Mouse (Mus musculus) midbrain, embryonic 10.5 days (tissue): ENCODE data around the gene Nr1i3. TPM values are rescaled to one million over a fixed set of nuclear protein-coding genes. Genes with fewer than 3 reads are reported as not detected.

ENCODE experiments used
- DNase-seq: peaks from one replicate; pipeline ENCODE4 v3.0.0-alpha.2; 2017; ENCODE audit warnings: low spot score
- H3K27ac ChIP-seq: fragments of 300-500 bp; sonication (generic); replicated peaks from 2 replicates; pipeline ENCODE4 v1.5.1; 2016; ENCODE audit warnings: mild to moderate bottlenecking
- H3K27me3 ChIP-seq: fragments of 300-500 bp; sonication (generic); 2 replicates; pipeline ENCODE4 v1.6.1; 2016; ENCODE audit warnings: low read depth, mild to moderate bottlenecking; ENCODE audit not compliant: poor library complexity, severe bottlenecking
- H3K36me3 ChIP-seq: fragments of 300-500 bp; sonication (generic); 2 replicates; pipeline ENCODE4 v1.6.1; 2016; ENCODE audit warnings: mild to moderate bottlenecking, moderate library complexity
- H3K4me1 ChIP-seq: fragments of 300-500 bp; sonication (generic); 2 replicates; pipeline ENCODE4 v1.6.1; 2016
- H3K4me3 ChIP-seq: fragments of 300-500 bp; sonication (generic); 2 replicates; pipeline ENCODE4 v1.5.1; 2016; ENCODE audit warnings: mild to moderate bottlenecking, moderate library complexity
- H3K9me3 ChIP-seq: fragments of 300-500 bp; sonication (generic); replicated peaks from 2 replicates; pipeline ENCODE4 v1.6.1; 2016; ENCODE audit warnings: mild to moderate bottlenecking
- WGBS: fragments of 180-500 bp; shearing (Covaris S2); methylation state at CpG from one replicate; pipeline ENCODE4 v1.1.7; 2016; 5-methylcytosine and 5-hydroxymethylcytosine counted together
- polyA plus RNA-seq: library from polyadenylated mRNA; unstranded; fragments of >200 nt; fragmentation: Nextera tagmentation; extraction: Ambion mirVana; gene quantifications from 2 replicates; pipeline ENCODE4 v1.2.1, GENCODE M21; 2016

Nr1i3 gene
- polyA plus RNA-seq, 1 experiment from 2014 or later: 0.28 TPM

- no peaks in the 10 kb centered on the region for H3K9me3 ChIP-seq
- WGBS: 87% methylated on average over 5 of the region's 5 CpGs
- H3K27ac ChIP-seq: no peak within 1 kb of the TSS
These were observed 11.1 kb downstream of the Nr1i3 start, which contains the start of gene Apoa2 for GRCm38 (mm10) chr1:171224857-171225256. TSS of gene Apoa2 (plus strand) at chr1:171225054.

GRCm38 (mm10) chr1:171226780-171227179 lies 13.0 kb downstream of the Nr1i3 start:
- Histone ChIP-seq H3K4me1 (peaks cover 38% of the 10 kb centered on the region), H3K4me3 (no peak overlapping the region), H3K27ac (no peak overlapping the region), H3K27me3 (no peaks in the 10 kb centered on the region), H3K36me3 (no peaks in the 10 kb centered on the region), H3K9me3 (no peaks in the 10 kb centered on the region)
- DNase-seq: no peak
- WGBS: 46% methylated on average over 4 of the region's 4 CpGs

More at GRCm38 (mm10) chr1:171224857-171225256, 11.1 kb downstream of the Nr1i3 start, which contains the start of gene Apoa2:
- DNase-seq: no peak
- Histone ChIP-seq H3K4me3 (no peak within 1 kb of the TSS), H3K27me3 (no peaks in the 10 kb centered on the region), H3K4me1 (peaks cover 35% of the 10 kb centered on the region), H3K36me3 (peaks cover 8% of the 10 kb centered on the region)

DNA sequence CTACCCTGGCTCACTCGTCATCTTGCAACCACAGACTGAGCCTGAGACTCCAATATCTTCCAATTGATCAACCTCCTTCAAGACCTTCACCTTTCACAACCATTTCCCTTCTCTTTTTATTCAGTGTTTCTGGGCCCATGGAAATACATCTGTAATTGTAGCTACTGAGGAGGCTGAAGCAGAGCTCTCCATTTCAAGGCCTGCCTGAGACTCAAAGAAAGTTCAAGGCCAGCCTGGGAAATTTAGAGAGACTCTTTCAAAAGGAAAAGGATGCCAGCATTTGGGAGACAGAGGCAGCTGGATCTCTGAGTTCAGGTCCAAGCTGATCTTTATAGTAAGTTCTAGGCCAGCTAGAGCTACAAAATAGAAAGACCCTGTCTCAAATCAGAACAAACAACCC lies 14.1 kb downstream of the Nr1i3 start:
- H3K4me1 ChIP-seq: peaks cover 33% of the 10 kb centered on the region
- DNase-seq: no peak
- H3K9me3 ChIP-seq: no peaks in the 10 kb centered on the region
- H3K36me3 ChIP-seq: no peaks in the 10 kb centered on the region
- no peaks in the 10 kb centered on the region for H3K27me3 ChIP-seq
- no peak overlapping the region for H3K4me3 ChIP-seq
- 85% methylated on average over 1 of the region's 1 CpGs for WGBS
- no peak overlapping the region for H3K27ac ChIP-seq

DNA sequence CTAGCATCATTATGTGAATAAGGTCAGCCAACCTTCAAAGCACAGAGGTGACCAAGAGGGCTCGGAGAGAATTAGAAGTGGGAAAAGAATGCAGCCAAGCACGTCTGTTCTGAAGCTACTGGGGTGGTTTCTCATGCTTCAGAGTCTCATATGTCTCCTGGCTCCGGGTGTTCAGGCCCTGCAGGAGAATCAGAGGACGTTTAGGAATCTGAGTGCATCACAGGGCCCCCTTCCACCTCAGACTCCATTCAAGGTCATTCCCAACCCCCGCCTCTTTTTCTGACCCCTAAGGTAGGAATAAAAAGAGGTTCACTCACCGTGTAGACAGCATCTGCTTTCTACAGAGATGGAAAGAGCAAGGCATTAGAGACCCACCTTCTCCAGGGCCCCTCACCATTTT lies 16.0 kb downstream of the Nr1i3 start:
- H3K9me3 ChIP-seq: no peaks in the 10 kb centered on the region
- H3K27me3 ChIP-seq: no peaks in the 10 kb centered on the region
- no peak for DNase-seq
- peaks cover 15% of the 10 kb centered on the region for H3K36me3 ChIP-seq
- peak overlapping the region; percentile 59 for H3K27ac ChIP-seq
- 41% methylated on average over 6 of the region's 6 CpGs for WGBS
- peaks cover 31% of the 10 kb centered on the region for H3K4me1 ChIP-seq
- H3K4me3 ChIP-seq: no peak overlapping the region

GRCm38 (mm10) chr1:171230215-171230614 lies 16.4 kb downstream of the Nr1i3 start:
- Histone ChIP-seq H3K9me3 (no peaks in the 10 kb centered on the region), H3K36me3 (peaks cover 20% of the 10 kb centered on the region), H3K4me3 (no peak overlapping the region), H3K27ac (peak overlapping the region; percentile 59), H3K27me3 (no peaks in the 10 kb centered on the region), H3K4me1 (peaks cover 31% of the 10 kb centered on the region)
- DNase-seq: no peak
- WGBS: 53% methylated on average over 3 of the region's 3 CpGs

- Histone ChIP-seq H3K4me1 (peaks cover 29% of the 10 kb centered on the region), H3K27me3 (no peaks in the 10 kb centered on the region), H3K36me3 (peaks cover 36% of the 10 kb centered on the region), H3K27ac (no peak overlapping the region), H3K4me3 (no peak overlapping the region), H3K9me3 (no peaks in the 10 kb centered on the region)
- WGBS: 73% methylated on average over 4 of the region's 4 CpGs
- DNase-seq: no peak
These were observed 18.1 kb downstream of the Nr1i3 start for GRCm38 (mm10) chr1:171231844-171232243.

DNA sequence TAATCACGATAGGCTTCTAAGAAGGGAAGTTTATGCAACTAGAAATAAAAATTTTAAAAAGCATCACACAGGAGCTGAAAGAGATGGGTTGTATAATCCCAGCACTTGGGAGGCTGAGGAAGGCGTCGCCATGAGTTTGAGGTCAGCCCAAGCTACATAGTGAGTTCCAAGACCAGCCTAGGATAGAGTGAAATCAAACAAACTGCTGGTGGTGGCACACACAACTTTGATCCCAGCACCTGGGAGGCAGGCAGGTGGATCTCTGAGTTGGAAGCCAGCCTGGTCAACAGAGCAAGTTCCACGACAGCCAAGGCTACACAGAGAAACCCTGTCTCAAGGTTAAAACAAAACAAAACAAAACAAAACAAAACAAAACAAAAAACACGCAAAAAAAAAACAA lies 18.6 kb downstream of the Nr1i3 start:
- Histone ChIP-seq H3K9me3 (no peaks in the 10 kb centered on the region), H3K4me1 (peaks cover 29% of the 10 kb centered on the region), H3K27ac (no peak overlapping the region), H3K36me3 (peaks cover 41% of the 10 kb centered on the region), H3K4me3 (no peak overlapping the region), H3K27me3 (no peaks in the 10 kb centered on the region)
- DNase-seq: no peak
- WGBS: 87% methylated on average over 5 of the region's 5 CpGs

- peaks cover 48% of the 10 kb centered on the region for H3K36me3 ChIP-seq
These were observed 19.3 kb downstream of the Nr1i3 start for GRCm38 (mm10) chr1:171232800-171233730.

DNA sequence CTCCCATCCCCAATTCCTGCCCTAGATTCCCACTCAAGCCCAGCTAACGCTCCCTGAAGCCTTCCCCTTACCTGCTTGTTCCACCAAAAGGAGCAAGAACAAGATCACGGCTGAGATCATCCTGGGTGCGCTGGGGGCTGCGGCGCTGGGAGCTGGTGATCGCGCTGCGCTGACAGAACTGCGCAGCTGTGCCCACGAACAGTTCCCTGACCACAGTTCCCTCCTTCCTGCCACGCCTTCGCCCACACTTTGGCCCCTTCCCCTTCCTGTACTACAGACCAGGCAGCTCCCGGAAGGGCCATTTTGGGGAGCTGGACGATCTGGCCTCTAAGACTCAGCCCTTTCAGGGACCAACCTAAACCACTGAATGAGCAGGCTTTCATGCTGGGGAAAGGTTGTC lies 20.4 kb downstream of the Nr1i3 start, which contains the start of gene Fcer1g:
TSS of gene Fcer1g (minus strand) at position 240 of the 400 bp plus-strand sequence.
- WGBS: 94% methylated on average over 14 of the region's 14 CpGs
- no peak within 1 kb of the TSS for H3K4me3 ChIP-seq
- peaks cover 27% of the 10 kb centered on the region for H3K4me1 ChIP-seq
- H3K27me3 ChIP-seq: no peaks in the 10 kb centered on the region
- peaks cover 59% of the 10 kb centered on the region for H3K36me3 ChIP-seq
- no peak for DNase-seq
- H3K9me3 ChIP-seq: no peaks in the 10 kb centered on the region
- H3K27ac ChIP-seq: no peak within 1 kb of the TSS

More at GRCm38 (mm10) chr1:171232800-171233730, 19.3 kb downstream of the Nr1i3 start:
- Histone ChIP-seq H3K27me3 (no peaks in the 10 kb centered on the region), H3K4me1 (peaks cover 33% of the 10 kb centered on the region), H3K4me3 (no peak overlapping the region), H3K27ac (no peak overlapping the region), H3K9me3 (no peaks in the 10 kb centered on the region)
- 83% methylated on average over 12 of the region's 12 CpGs for whole genome bisulfite sequencing
- no peak for DNase-seq

DNA sequence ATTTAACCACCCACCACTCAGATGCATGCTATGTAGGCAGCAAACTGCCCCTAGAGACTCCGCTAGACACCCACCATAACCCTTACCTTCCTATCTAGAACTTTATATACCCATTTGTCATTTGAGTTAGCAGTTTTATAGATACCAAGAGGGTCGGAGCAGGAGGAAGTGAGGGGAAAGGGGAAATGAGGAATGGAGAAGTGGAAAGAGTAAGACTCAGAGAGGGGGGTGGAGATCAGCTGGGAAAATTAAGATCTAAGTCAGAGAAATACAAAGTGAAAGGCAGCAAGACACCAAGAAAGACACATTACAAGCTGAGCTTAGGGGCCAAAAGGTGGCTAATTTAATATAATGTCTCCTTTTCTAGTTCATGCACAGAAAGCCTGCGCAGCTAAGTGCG lies 20.8 kb downstream of the Nr1i3 start:
- Histone ChIP-seq H3K4me1 (peaks cover 23% of the 10 kb centered on the region), H3K27me3 (no peaks in the 10 kb centered on the region), H3K27ac (no peak overlapping the region), H3K4me3 (no peak overlapping the region), H3K9me3 (no peaks in the 10 kb centered on the region), H3K36me3 (peaks cover 63% of the 10 kb centered on the region)
- DNase-seq: no peak
- WGBS: 94% methylated on average over 4 of the region's 4 CpGs

DNA sequence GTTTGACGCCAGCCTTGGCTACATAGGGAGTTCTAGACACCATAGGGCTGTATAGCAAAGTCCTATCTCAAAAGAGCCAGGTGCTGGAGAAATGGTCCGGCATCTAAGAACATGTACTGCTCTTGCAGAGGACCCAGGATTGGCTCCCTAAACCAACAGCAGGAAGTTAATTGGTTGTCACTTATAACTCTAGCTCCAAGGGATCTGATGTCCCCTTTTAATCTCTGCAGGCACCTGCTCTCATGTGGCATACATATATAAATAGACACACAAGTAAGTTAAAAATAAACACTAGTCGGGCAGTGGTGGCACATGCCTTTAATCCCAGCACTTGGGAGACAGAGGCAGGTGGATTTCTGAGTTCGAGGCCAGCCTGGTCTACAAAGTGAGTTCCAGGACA lies 22.0 kb downstream of the Nr1i3 start:
- Histone ChIP-seq H3K36me3 (peaks cover 76% of the 10 kb centered on the region), H3K4me3 (no peak overlapping the region), H3K4me1 (peaks cover 10% of the 10 kb centered on the region), H3K27me3 (no peaks in the 10 kb centered on the region), H3K27ac (no peak overlapping the region), H3K9me3 (no peaks in the 10 kb centered on the region)
- DNase-seq: no peak
- 91% methylated on average over 4 of the region's 4 CpGs for WGBS

GRCm38 (mm10) chr1:171237438-171237837 lies 23.7 kb downstream of the Nr1i3 start:
- WGBS: 75% methylated on average over 6 of the region's 6 CpGs
- no peak for DNase-seq
- H3K4me1 ChIP-seq: peaks cover 5% of the 10 kb centered on the region; the same call in 1 of the 2 replicates
- no peaks in the 10 kb centered on the region for H3K27me3 ChIP-seq
- H3K36me3 ChIP-seq: peaks cover 92% of the 10 kb centered on the region
- no peaks in the 10 kb centered on the region for H3K9me3 ChIP-seq
- no peak overlapping the region for H3K4me3 ChIP-seq
- no peak overlapping the region for H3K27ac ChIP-seq

GRCm38 (mm10) chr1:171238463-171238862 lies 24.7 kb downstream of the Nr1i3 start:
- peaks cover 100% of the 10 kb centered on the region for H3K36me3 ChIP-seq
- 71% methylated on average over 14 of the region's 14 CpGs for WGBS

More at GRCm38 (mm10) chr1:171238463-171238862, 24.7 kb downstream of the Nr1i3 start:
- Histone ChIP-seq H3K9me3 (no peaks in the 10 kb centered on the region), H3K4me1 (peaks cover 5% of the 10 kb centered on the region; the same call in 1 of the 2 replicates), H3K27ac (no peak overlapping the region), H3K27me3 (no peaks in the 10 kb centered on the region), H3K4me3 (no peak overlapping the region)
- peak; percentile 57 for DNase-seq
